Mouse (Mus musculus): ENCODE measurements around the gene Borcs6.
"Not testable (repeated sequence)": the region's sequence is repeated elsewhere in the genome, so short reads cannot be mapped to it uniquely, and the experiment has no call there.

Gene Borcs6

GRCm38 (mm10) chr11:69088856-69089615 is 29.5 kb downstream of the Borcs6 start:
- DNase-seq (ENCODE audit: low spot score in 2 of 2), result peak in 1 of 2 experiments; percentile 21

GRCm38 (mm10) chr11:69089616-69090290 is 30.2 kb downstream of the Borcs6 start:
- DNase-seq (ENCODE audit: low spot score in 2 of 2), result peak in 1 of 2 experiments; percentile 16

- no peak for DNase-seq (ENCODE audit: low spot score in 2 of 2)
These were observed 30.9 kb downstream of the Borcs6 start for GRCm38 (mm10) chr11:69090367-69090766.

GRCm38 (mm10) chr11:69091566-69092385 is 32.3 kb downstream of the Borcs6 start:
- DNase-seq (ENCODE audit: low spot score in 2 of 2), result peak in 1 of 2 experiments; percentile 33

GRCm38 (mm10) chr11:69092386-69092751 is 32.9 kb downstream of the Borcs6 start:
- DNase-seq (ENCODE audit: low spot score in 2 of 2), result peak; percentile 79 to 86

GRCm38 (mm10) chr11:69092871-69093270 is 33.4 kb downstream of the Borcs6 start:
- no peak for DNase-seq (ENCODE audit: low spot score in 2 of 2)

GRCm38 (mm10) chr11:69093856-69094255 is 34.3 kb downstream of the Borcs6 start:
- not testable (repeated sequence) for DNase-seq (ENCODE audit: low spot score in 2 of 2)

GRCm38 (mm10) chr11:69094697-69095429 is 35.3 kb downstream of the Borcs6 start, which contains the start of gene Per1:
Gene Per1, plus strand, starts transcription at chr11:69095217.
- DNase-seq (ENCODE audit: low spot score in 2 of 2), result peak; percentile 100

GRCm38 (mm10) chr11:69095511-69096231 is 36.2 kb downstream of the Borcs6 start:
- DNase-seq (ENCODE audit: low spot score in 2 of 2), result no peak

GRCm38 (mm10) chr11:69096360-69096986 is 37.0 kb downstream of the Borcs6 start:
- DNase-seq (ENCODE audit: low spot score in 2 of 2), result no peak

GRCm38 (mm10) chr11:69096987-69097900 is 37.7 kb downstream of the Borcs6 start:
- peak; percentile 99 for DNase-seq (ENCODE audit: low spot score in 2 of 2)

GRCm38 (mm10) chr11:69098039-69098761 is 38.7 kb downstream of the Borcs6 start:
- DNase-seq (ENCODE audit: low spot score in 2 of 2), result no peak

GRCm38 (mm10) chr11:69098762-69099091 is 39.2 kb downstream of the Borcs6 start:
- peak; percentile 98 to 99 for DNase-seq (ENCODE audit: low spot score in 2 of 2)

- peak; percentile 90 to 92 for DNase-seq (ENCODE audit: low spot score in 2 of 2)
These were observed 39.8 kb downstream of the Borcs6 start for GRCm38 (mm10) chr11:69099177-69099914.

- peak; percentile 96 to 98 for DNase-seq (ENCODE audit: low spot score in 2 of 2)
These were observed 40.4 kb downstream of the Borcs6 start for GRCm38 (mm10) chr11:69099915-69100345.

GRCm38 (mm10) chr11:69100639-69101360 is 41.3 kb downstream of the Borcs6 start:
- DNase-seq (ENCODE audit: low spot score in 2 of 2), result peak in 1 of 2 experiments; percentile 44
